Mouse (Mus musculus) kidney, embryonic 14.5 days (tissue): ENCODE results near the gene Evc. TPM values are rescaled to one million over a fixed set of nuclear protein-coding genes. Genes with fewer than 3 reads are reported as not detected.

Experiments
- ATAC-seq: fragments of 200-750 bp; cut with Nextera tagmentation; 2 replicates; pipeline ENCODE4 v1.8.0; 2017; ENCODE audit warnings: moderate number of reproducible peaks, mild to moderate bottlenecking, moderate TSS enrichment, moderate library complexity; ENCODE audit not compliant: low FRiP score, low TSS enrichment
- H3K27ac ChIP-seq: fragments of 300-500 bp; sonication (generic); 2 replicates; pipeline ENCODE4 v1.5.1; 2014; ENCODE audit warnings: low read depth, mild to moderate bottlenecking, low read length, moderate library complexity, mixed read lengths
- H3K27me3 ChIP-seq: fragments of 300-500 bp; sonication (generic); 2 replicates; pipeline ENCODE4 v1.6.1; 2014; ENCODE audit warnings: mild to moderate bottlenecking, low read length; ENCODE audit not compliant: control insufficient read depth, insufficient read depth
- H3K36me3 ChIP-seq: fragments of 300-500 bp; sonication (generic); 2 replicates; pipeline ENCODE4 v1.6.1; 2014; ENCODE audit warnings: low read length, mixed read lengths; ENCODE audit not compliant: control insufficient read depth, insufficient read depth
- H3K4me1 ChIP-seq: fragments of 300-500 bp; sonication (generic); 2 replicates; pipeline ENCODE4 v1.6.1; 2014; ENCODE audit warnings: low read length, mixed read lengths; ENCODE audit not compliant: control insufficient read depth, insufficient read depth
- H3K4me2 ChIP-seq: fragments of 300-500 bp; sonication (generic); replicated peaks from 2 replicates; pipeline ENCODE4 v1.6.1; 2014; ENCODE audit warnings: low read depth, mild to moderate bottlenecking, low read length
- H3K4me3 ChIP-seq: fragments of 300-500 bp; sonication (generic); 2 replicates; pipeline ENCODE4 v1.5.1; 2014; ENCODE audit warnings: mild to moderate bottlenecking, low read length
- H3K9ac ChIP-seq: fragments of 300-500 bp; sonication (generic); 2 replicates; pipeline ENCODE4 v1.6.1; 2014; ENCODE audit warnings: low read depth, mild to moderate bottlenecking, low read length, moderate library complexity
- H3K9me3 ChIP-seq: fragments of 300-500 bp; sonication (generic); 2 replicates; pipeline ENCODE4 v1.6.1; 2016; ENCODE audit warnings: low read length; ENCODE audit not compliant: control insufficient read depth
- WGBS: fragments of 180-500 bp; shearing (Covaris S2); extraction: QIAGEN DNeasy Blood & Tissue Kit; methylation state at CpG from one replicate; pipeline ENCODE4 v1.1.7; 2014; 5-methylcytosine and 5-hydroxymethylcytosine counted together
- polyA plus RNA-seq: library from polyadenylated mRNA; unstranded; fragments of >200 nt; fragmentation: Nextera tagmentation; extraction: Ambion mirVana; gene quantifications from 2 replicates; pipeline ENCODE4 v1.2.1, GENCODE M21; 2014

Evc gene
- polyA plus RNA-seq, 1 experiment from 2014 or later: 18.4 TPM

- Histone ChIP-seq H3K36me3 (peaks cover 34% of the 10 kb centered on the region), H3K9ac (no peak overlapping the region), H3K9me3 (no peaks in the 10 kb centered on the region), H3K4me1 (no peaks in the 10 kb centered on the region), H3K27me3 (no peaks in the 10 kb centered on the region), H3K27ac (no peak overlapping the region), H3K4me3 (no peak overlapping the region), H3K4me2 (no peak overlapping the region)
- ATAC-seq: no peak
- WGBS: 87% methylated on average over 4 of the region's 4 CpGs
Observed at GRCm38 (mm10) chr5:37354385-37354784, 17.7 kb upstream of the Evc start.

GRCm38 (mm10) chr5:37351791-37352190 lies 15.1 kb upstream of the Evc start:
- Histone ChIP-seq H3K4me2 (no peak overlapping the region), H3K4me3 (no peak overlapping the region), H3K9me3 (no peaks in the 10 kb centered on the region), H3K4me1 (no peaks in the 10 kb centered on the region), H3K27me3 (no peaks in the 10 kb centered on the region), H3K9ac (no peak overlapping the region), H3K27ac (no peak overlapping the region), H3K36me3 (peaks cover 38% of the 10 kb centered on the region)
- 91% methylated on average over 2 of the region's 2 CpGs for WGBS
- ATAC-seq: no peak

- WGBS: 92% methylated on average over 2 of the region's 2 CpGs
- Histone ChIP-seq H3K36me3 (peaks cover 11% of the 10 kb centered on the region), H3K9me3 (no peaks in the 10 kb centered on the region), H3K4me3 (no peak overlapping the region), H3K9ac (no peak overlapping the region), H3K27me3 (no peaks in the 10 kb centered on the region), H3K4me1 (peaks cover 6% of the 10 kb centered on the region), H3K27ac (no peak overlapping the region), H3K4me2 (no peak overlapping the region)
- ATAC-seq: no peak
Observed at GRCm38 (mm10) chr5:37343962-37344361, 7.3 kb upstream of the Evc start.

GRCm38 (mm10) chr5:37338288-37338687 lies 1.6 kb upstream of the Evc start, which contains the start of gene Evc2:
Evc2 (plus strand) TSS chr5:37338499.
- Histone ChIP-seq H3K27me3 (no peaks in the 10 kb centered on the region), H3K9ac (peak within 1 kb of the TSS; percentile 80), H3K36me3 (no peaks in the 10 kb centered on the region), H3K9me3 (no peaks in the 10 kb centered on the region), H3K27ac (peak within 1 kb of the TSS; percentile 76; the same call in 1 of the 2 replicates), H3K4me3 (peak within 1 kb of the TSS; percentile 68), H3K4me2 (peak within 1 kb of the TSS; percentile 87), H3K4me1 (peaks cover 26% of the 10 kb centered on the region)
- 0% methylated on average over 26 of the region's 27 CpGs for WGBS
- peak; percentile 81 for ATAC-seq

- WGBS: 64% methylated on average over 3 of the region's 3 CpGs
- Histone ChIP-seq H3K36me3 (no peaks in the 10 kb centered on the region), H3K9me3 (no peaks in the 10 kb centered on the region), H3K27ac (peak overlapping the region; percentile 76; the same call in 1 of the 2 replicates), H3K4me3 (peak overlapping the region; percentile 68; the same call in 1 of the 2 replicates), H3K4me2 (peak overlapping the region; percentile 87), H3K4me1 (peaks cover 26% of the 10 kb centered on the region), H3K27me3 (no peaks in the 10 kb centered on the region), H3K9ac (peak overlapping the region; percentile 76; the same call in 1 of the 2 replicates)
- no peak for ATAC-seq
Observed at GRCm38 (mm10) chr5:37337696-37338095, 1.0 kb upstream of the Evc start.

GRCm38 (mm10) chr5:37335061-37335460 lies 1.6 kb downstream of the Evc start:
- Histone ChIP-seq H3K4me3 (no peak overlapping the region), H3K9ac (no peak overlapping the region), H3K4me1 (peaks cover 26% of the 10 kb centered on the region), H3K27ac (no peak overlapping the region), H3K9me3 (no peaks in the 10 kb centered on the region), H3K27me3 (no peaks in the 10 kb centered on the region), H3K4me2 (no peak overlapping the region), H3K36me3 (peaks cover 2% of the 10 kb centered on the region; the same call in 1 of the 2 replicates)
- 49% methylated on average over 3 of the region's 3 CpGs for WGBS
- no peak for ATAC-seq

- Histone ChIP-seq H3K9ac (no peak overlapping the region), H3K9me3 (no peaks in the 10 kb centered on the region), H3K27me3 (no peaks in the 10 kb centered on the region), H3K27ac (peak overlapping the region; percentile 60; the same call in 1 of the 2 replicates), H3K4me3 (no peak overlapping the region), H3K4me2 (no peak overlapping the region), H3K4me1 (peaks cover 8% of the 10 kb centered on the region), H3K36me3 (peaks cover 15% of the 10 kb centered on the region)
- 83% methylated on average over 4 of the region's 4 CpGs for WGBS
- no peak for ATAC-seq
Observed at GRCm38 (mm10) chr5:37332066-37332465, 4.6 kb downstream of the Evc start.

GRCm38 (mm10) chr5:37331133-37331505 lies 5.6 kb downstream of the Evc start:
- 74% methylated on average over 2 of the region's 2 CpGs for WGBS
- Histone ChIP-seq H3K4me2 (no peak overlapping the region), H3K9ac (no peak overlapping the region), H3K36me3 (peaks cover 24% of the 10 kb centered on the region), H3K27ac (peak overlapping the region; percentile 60; the same call in 1 of the 2 replicates), H3K9me3 (no peaks in the 10 kb centered on the region), H3K27me3 (no peaks in the 10 kb centered on the region), H3K4me1 (peaks cover 5% of the 10 kb centered on the region), H3K4me3 (no peak overlapping the region)
- peak; percentile 71; the same call in 1 of the 2 replicates for ATAC-seq

GRCm38 (mm10) chr5:37330449-37331132 lies 6.1 kb downstream of the Evc start:
- no peaks in the 10 kb centered on the region for H3K9me3 ChIP-seq
- H3K4me1 ChIP-seq: no peaks in the 10 kb centered on the region
- H3K36me3 ChIP-seq: peaks cover 29% of the 10 kb centered on the region
- H3K27me3 ChIP-seq: no peaks in the 10 kb centered on the region
- no peak for ATAC-seq
- H3K4me3 ChIP-seq: no peak overlapping the region
- 0 out of 2 replicates have a peak overlapping the region, but pooled peaks have one; percentile 42 for H3K27ac ChIP-seq
- 86% methylated on average over 8 of the region's 8 CpGs for WGBS
- no peak overlapping the region for H3K4me2 ChIP-seq
- H3K9ac ChIP-seq: no peak overlapping the region
